Mouse (Mus musculus): ENCODE measurements at regions not wholly inside any gene's neighbourhood (a gene's known extent, or its start where the extent isn't known, plus 50 kb on each side); places are given as distances from the start of the nearest gene placed in this dataset.

GRCm38 (mm10) chr12:118510989-118511388 is 209.7 kb upstream of the Sp4 start:
- Histone ChIP-seq H3K9ac (replicated peaks; ENCODE audit: low read length, poor library complexity, severe bottlenecking) (no peak overlapping the region), H3K27me3 (ENCODE audit: insufficient read depth, low read length) (0 out of 2 replicates have a peak, but pooled peaks cover 3% of the 10 kb centered on the region), H3K36me3 (ENCODE audit: insufficient read depth, low read length) (no peaks in the 10 kb centered on the region), H3K4me3 (ENCODE audit: low read depth, low read length) (no peak overlapping the region), H3K4me2 (ENCODE audit: low read depth, low read length, poor library complexity, severe bottlenecking) (no peak overlapping the region), H3K4me1 (ENCODE audit: insufficient read depth, low read length) (no peaks in the 10 kb centered on the region), H3K27ac (ENCODE audit: low read depth, low read length) (no peak overlapping the region), H3K9me3 (ENCODE audit: low read length) (no peaks in the 10 kb centered on the region)
- DNase-seq (ENCODE audit: low spot score) (no peak), ATAC-seq (ENCODE audit: low FRiP score) (no peak)
- TF ChIP-seq CTCF (IDR thresholded peaks at IDR 0.05): no peak
- 79% methylated on average over 4 of the region's 4 CpGs for WGBS

GRCm38 (mm10) chr12:118508972-118509917 is 208.0 kb upstream of the Sp4 start:
- DNase-seq (ENCODE audit: low spot score) (no peak), ATAC-seq (ENCODE audit: low FRiP score) (no peak)
- H3K36me3 ChIP-seq (ENCODE audit: insufficient read depth, low read length): no peaks in the 10 kb centered on the region
- no peaks in the 10 kb centered on the region for H3K4me1 ChIP-seq (ENCODE audit: insufficient read depth, low read length)
- TF ChIP-seq CTCF (IDR thresholded peaks at IDR 0.05): no peak
- H3K9ac ChIP-seq (replicated peaks; ENCODE audit: low read length, poor library complexity, severe bottlenecking): no peak overlapping the region
- no peaks in the 10 kb centered on the region for H3K27me3 ChIP-seq (ENCODE audit: insufficient read depth, low read length)
- H3K27ac ChIP-seq (ENCODE audit: low read depth, low read length): no peak overlapping the region
- no peak overlapping the region for H3K4me3 ChIP-seq (ENCODE audit: low read depth, low read length)
- H3K9me3 ChIP-seq (ENCODE audit: low read length): no peaks in the 10 kb centered on the region
- no peak overlapping the region for H3K4me2 ChIP-seq (ENCODE audit: low read depth, low read length, poor library complexity, severe bottlenecking)
- WGBS: 82% methylated on average over 8 of the region's 8 CpGs

- Histone ChIP-seq H3K4me2 (ENCODE audit: low read depth, low read length, poor library complexity, severe bottlenecking) (no peak overlapping the region), H3K36me3 (ENCODE audit: insufficient read depth, low read length) (no peaks in the 10 kb centered on the region), H3K9me3 (ENCODE audit: low read length) (no peaks in the 10 kb centered on the region), H3K4me3 (ENCODE audit: low read depth, low read length) (no peak overlapping the region), H3K27ac (ENCODE audit: low read depth, low read length) (no peak overlapping the region), H3K9ac (replicated peaks; ENCODE audit: low read length, poor library complexity, severe bottlenecking) (no peak overlapping the region), H3K27me3 (ENCODE audit: insufficient read depth, low read length) (no peaks in the 10 kb centered on the region), H3K4me1 (ENCODE audit: insufficient read depth, low read length) (no peaks in the 10 kb centered on the region)
- no peak for TF ChIP-seq CTCF (IDR thresholded peaks at IDR 0.05)
- no peak for ATAC-seq (ENCODE audit: low FRiP score)
- no peak for DNase-seq (ENCODE audit: low spot score)
- WGBS: 73% methylated on average over 5 of the region's 5 CpGs
Observed at GRCm38 (mm10) chr12:118500392-118500791, 199.2 kb upstream of the Sp4 start.

GRCm38 (mm10) chr12:118488038-118488437 is 186.8 kb upstream of the Sp4 start:
- Histone ChIP-seq H3K9ac (replicated peaks; ENCODE audit: low read length, poor library complexity, severe bottlenecking) (no peak overlapping the region), H3K27ac (ENCODE audit: low read depth, low read length) (no peak overlapping the region), H3K4me3 (ENCODE audit: low read depth, low read length) (no peak overlapping the region), H3K9me3 (ENCODE audit: low read length) (no peaks in the 10 kb centered on the region), H3K36me3 (ENCODE audit: insufficient read depth, low read length) (no peaks in the 10 kb centered on the region), H3K27me3 (ENCODE audit: insufficient read depth, low read length) (no peaks in the 10 kb centered on the region), H3K4me1 (ENCODE audit: insufficient read depth, low read length) (no peaks in the 10 kb centered on the region), H3K4me2 (ENCODE audit: low read depth, low read length, poor library complexity, severe bottlenecking) (no peak overlapping the region)
- WGBS: 73% methylated on average over 5 of the region's 5 CpGs
- peak; percentile 3 for DNase-seq (ENCODE audit: low spot score)
- ATAC-seq (ENCODE audit: low FRiP score): no peak
- no peak for TF ChIP-seq CTCF (IDR thresholded peaks at IDR 0.05)

GRCm38 (mm10) chr12:118486434-118486833 is 185.2 kb upstream of the Sp4 start:
- H3K27me3 ChIP-seq (ENCODE audit: insufficient read depth, low read length): no peaks in the 10 kb centered on the region
- no peak overlapping the region for H3K4me3 ChIP-seq (ENCODE audit: low read depth, low read length)
- H3K36me3 ChIP-seq (ENCODE audit: insufficient read depth, low read length): no peaks in the 10 kb centered on the region
- TF ChIP-seq CTCF (IDR thresholded peaks at IDR 0.05): no peak
- H3K27ac ChIP-seq (ENCODE audit: low read depth, low read length): no peak overlapping the region
- 85% methylated on average over 6 of the region's 6 CpGs for WGBS
- ATAC-seq (ENCODE audit: low FRiP score) (no peak), DNase-seq (ENCODE audit: low spot score) (no peak)
- H3K4me1 ChIP-seq (ENCODE audit: insufficient read depth, low read length): no peaks in the 10 kb centered on the region
- H3K4me2 ChIP-seq (ENCODE audit: low read depth, low read length, poor library complexity, severe bottlenecking): no peak overlapping the region
- H3K9ac ChIP-seq (replicated peaks; ENCODE audit: low read length, poor library complexity, severe bottlenecking): no peak overlapping the region
- H3K9me3 ChIP-seq (ENCODE audit: low read length): no peaks in the 10 kb centered on the region

GRCm38 (mm10) chr12:118481347-118481746 is 180.1 kb upstream of the Sp4 start:
- Histone ChIP-seq H3K4me3 (ENCODE audit: low read depth, low read length) (no peak overlapping the region), H3K9me3 (ENCODE audit: low read length) (no peaks in the 10 kb centered on the region), H3K27ac (ENCODE audit: low read depth, low read length) (no peak overlapping the region), H3K36me3 (ENCODE audit: insufficient read depth, low read length) (no peaks in the 10 kb centered on the region), H3K27me3 (ENCODE audit: insufficient read depth, low read length) (no peaks in the 10 kb centered on the region), H3K4me2 (ENCODE audit: low read depth, low read length, poor library complexity, severe bottlenecking) (no peak overlapping the region), H3K4me1 (ENCODE audit: insufficient read depth, low read length) (no peaks in the 10 kb centered on the region), H3K9ac (replicated peaks; ENCODE audit: low read length, poor library complexity, severe bottlenecking) (no peak overlapping the region)
- no peak for DNase-seq (ENCODE audit: low spot score)
- WGBS: 59% methylated on average over 2 of the region's 2 CpGs
- no peak for TF ChIP-seq CTCF (IDR thresholded peaks at IDR 0.05)
- no peak for ATAC-seq (ENCODE audit: low FRiP score)
